Mouse (Mus musculus): ENCODE measurements at regions not wholly inside any gene's neighbourhood (a gene's known extent, or its start where the extent isn't known, plus 50 kb on each side); places are given as distances from the start of the nearest gene placed in this dataset.

GRCm38 (mm10) chr11:27833736-27834135 lies 505.9 kb downstream of the Gm6685 start:
- no peak overlapping the region for H3K4me3 ChIP-seq
- H3K27me3 ChIP-seq (ENCODE audit: insufficient read depth, poor library complexity, severe bottlenecking), result no peaks in the 10 kb centered on the region
- no peak overlapping the region for H3K27ac ChIP-seq
- 83% methylated on average over 1 of the region's 1 CpGs for WGBS
- H3K36me3 ChIP-seq, result no peaks in the 10 kb centered on the region
- DNase-seq (ENCODE audit: low spot score), result no peak
- no peaks in the 10 kb centered on the region for H3K9me3 ChIP-seq
- H3K4me1 ChIP-seq (replicated peaks), result no peaks in the 10 kb centered on the region

- DNase-seq (ENCODE audit: low spot score), result no peak
- 79% methylated on average over 8 of the region's 8 CpGs for WGBS
- Histone ChIP-seq H3K27me3 (ENCODE audit: insufficient read depth, poor library complexity, severe bottlenecking) (no peaks in the 10 kb centered on the region), H3K36me3 (no peaks in the 10 kb centered on the region), H3K9me3 (no peaks in the 10 kb centered on the region), H3K4me3 (no peak overlapping the region), H3K4me1 (replicated peaks) (no peaks in the 10 kb centered on the region), H3K27ac (no peak overlapping the region)
Measured at GRCm38 (mm10) chr11:27799826-27800620, 539.6 kb downstream of the Gm6685 start.

GRCm38 (mm10) chr11:27753913-27754218 lies 585.8 kb downstream of the Gm6685 start:
- no peak for DNase-seq (ENCODE audit: low spot score)
- Histone ChIP-seq H3K4me3 (no peak overlapping the region), H3K27ac (no peak overlapping the region), H3K4me1 (replicated peaks) (0 out of 2 replicates have a peak, but pooled peaks cover 3% of the 10 kb centered on the region), H3K9me3 (no peaks in the 10 kb centered on the region), H3K27me3 (ENCODE audit: insufficient read depth, poor library complexity, severe bottlenecking) (no peaks in the 10 kb centered on the region), H3K36me3 (no peaks in the 10 kb centered on the region)
- WGBS, result 77% methylated on average over 9 of the region's 9 CpGs

GRCm38 (mm10) chr11:27753212-27753912 lies 586.3 kb downstream of the Gm6685 start:
- peak; percentile 62 for DNase-seq (ENCODE audit: low spot score)
- no peaks in the 10 kb centered on the region for H3K27me3 ChIP-seq (ENCODE audit: insufficient read depth, poor library complexity, severe bottlenecking)
- no peak overlapping the region for H3K27ac ChIP-seq
- no peaks in the 10 kb centered on the region for H3K9me3 ChIP-seq
- no peaks in the 10 kb centered on the region for H3K36me3 ChIP-seq
- H3K4me1 ChIP-seq (replicated peaks), result 0 out of 2 replicates have a peak, but pooled peaks cover 3% of the 10 kb centered on the region
- 43% methylated on average over 11 of the region's 11 CpGs for WGBS
- no peak overlapping the region for H3K4me3 ChIP-seq

DNA sequence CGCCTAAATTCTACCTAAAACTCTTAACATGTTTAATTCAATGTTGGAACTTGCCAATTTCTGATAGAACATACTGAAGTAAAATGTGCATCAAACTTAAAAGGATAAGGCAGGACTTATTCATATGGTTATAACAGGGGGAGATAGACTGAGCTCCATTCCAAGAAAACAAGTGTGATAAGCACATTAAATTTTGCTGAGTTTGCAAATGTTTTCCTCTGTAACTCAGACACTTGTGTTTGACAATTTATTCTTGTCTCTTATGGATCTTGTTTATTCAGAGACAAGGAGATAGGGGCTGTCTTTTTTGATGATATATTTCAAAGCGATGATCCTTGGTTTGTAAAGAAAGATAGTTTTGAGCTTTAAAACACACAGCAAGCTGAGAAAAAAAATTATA lies 613.6 kb downstream of the Gm6685 start:
- Histone ChIP-seq H3K4me1 (replicated peaks) (no peaks in the 10 kb centered on the region), H3K36me3 (no peaks in the 10 kb centered on the region), H3K27ac (no peak overlapping the region), H3K9me3 (no peaks in the 10 kb centered on the region), H3K27me3 (ENCODE audit: insufficient read depth, poor library complexity, severe bottlenecking) (no peaks in the 10 kb centered on the region), H3K4me3 (no peak overlapping the region)
- 94% methylated on average over 2 of the region's 2 CpGs for WGBS
- no peak for DNase-seq (ENCODE audit: low spot score)

DNA sequence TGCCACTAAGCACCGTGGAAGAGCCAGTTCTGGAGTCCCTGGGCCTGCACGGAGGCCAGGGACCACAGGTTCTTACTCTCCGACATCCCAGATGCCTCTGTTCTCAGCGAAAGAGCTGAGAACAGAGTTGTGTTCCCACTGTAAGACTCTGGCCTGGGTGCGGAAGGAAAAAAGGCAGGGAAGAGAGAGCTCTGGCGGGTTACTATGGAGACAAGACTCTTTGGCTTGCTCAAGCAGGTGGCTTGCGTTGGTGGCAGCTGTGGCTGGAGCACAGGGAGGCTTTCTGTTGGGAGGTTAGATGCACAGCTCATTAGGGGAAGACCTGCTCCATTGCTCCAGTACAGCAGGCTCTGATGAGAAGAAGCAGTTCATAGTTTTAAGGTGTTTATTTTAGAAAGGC lies 618.3 kb downstream of the Gm6685 start:
- WGBS, result 73% methylated on average over 7 of the region's 7 CpGs
- H3K4me1 ChIP-seq (replicated peaks), result no peaks in the 10 kb centered on the region
- DNase-seq (ENCODE audit: low spot score), result no peak
- H3K4me3 ChIP-seq, result no peak overlapping the region
- no peaks in the 10 kb centered on the region for H3K36me3 ChIP-seq
- H3K9me3 ChIP-seq, result no peaks in the 10 kb centered on the region
- H3K27me3 ChIP-seq (ENCODE audit: insufficient read depth, poor library complexity, severe bottlenecking), result no peaks in the 10 kb centered on the region
- H3K27ac ChIP-seq, result no peak overlapping the region

GRCm38 (mm10) chr11:27672436-27672835 lies 667.2 kb downstream of the Gm6685 start:
- H3K4me3 ChIP-seq, result no peak overlapping the region
- 71% methylated on average over 1 of the region's 1 CpGs for WGBS
- no peaks in the 10 kb centered on the region for H3K9me3 ChIP-seq
- H3K27me3 ChIP-seq (ENCODE audit: insufficient read depth, poor library complexity, severe bottlenecking), result no peaks in the 10 kb centered on the region
- DNase-seq (ENCODE audit: low spot score), result no peak
- no peak overlapping the region for H3K27ac ChIP-seq
- no peaks in the 10 kb centered on the region for H3K36me3 ChIP-seq
- H3K4me1 ChIP-seq (replicated peaks), result no peaks in the 10 kb centered on the region

Data from hindbrain, embryonic 10.5 days (tissue).